Mouse (Mus musculus): ENCODE measurements around the gene Slc18a3. TPM values are rescaled to one million over a fixed set of nuclear protein-coding genes. Genes with fewer than 3 reads are reported as not detected.

Slc18a3 gene
- polyA plus RNA-seq, 1 experiment, result 1.4 TPM

GRCm38 (mm10) chr14:32423946-32424345, 40.7 kb downstream of the Slc18a3 start:
- Histone ChIP-seq H3K4me3 (ENCODE audit: low read depth, low read length) (no peak overlapping the region), H3K4me1 (ENCODE audit: control insufficient read depth, insufficient read depth, insufficient read length, low read length) (no peaks in the 10 kb centered on the region), H3K27me3 (ENCODE audit: control insufficient read depth, insufficient read depth, low read length) (no peaks in the 10 kb centered on the region), H3K27ac (ENCODE audit: insufficient read depth, low read depth, low read length) (no peak overlapping the region), H3K36me3 (ENCODE audit: control insufficient read depth, insufficient read depth, low read length) (no peaks in the 10 kb centered on the region)
- WGBS, result 78% methylated on average over 7 of the region's 7 CpGs
- no peak for TF ChIP-seq POLR2A (IDR thresholded peaks at IDR 0.05; ENCODE audit: low read depth, low read length)
- TF ChIP-seq CTCF (IDR thresholded peaks at IDR 0.05; ENCODE audit: extremely low read depth, insufficient read length, insufficient replicate concordance, low read depth, low read length), result no peak

GRCm38 (mm10) chr14:32418747-32419146, 45.9 kb downstream of the Slc18a3 start:
- Histone ChIP-seq H3K27me3 (ENCODE audit: control insufficient read depth, insufficient read depth, low read length) (no peaks in the 10 kb centered on the region), H3K4me3 (ENCODE audit: low read depth, low read length) (no peak overlapping the region), H3K27ac (ENCODE audit: insufficient read depth, low read depth, low read length) (no peak overlapping the region), H3K36me3 (ENCODE audit: control insufficient read depth, insufficient read depth, low read length) (no peaks in the 10 kb centered on the region), H3K4me1 (ENCODE audit: control insufficient read depth, insufficient read depth, insufficient read length, low read length) (no peaks in the 10 kb centered on the region)
- TF ChIP-seq CTCF (IDR thresholded peaks at IDR 0.05; ENCODE audit: extremely low read depth, insufficient read length, insufficient replicate concordance, low read depth, low read length), result no peak
- no peak for TF ChIP-seq POLR2A (IDR thresholded peaks at IDR 0.05; ENCODE audit: low read depth, low read length)
- 80% methylated on average over 11 of the region's 11 CpGs for WGBS

Other genes with a start within 250 kb of the Slc18a3 start
- 1.2 and 1.9 TPM in 2 replicates for gene Ogdhl, start 142.8 kb downstream of the Slc18a3 start, polyA plus RNA-seq (2012; rRNA removed)
- not detected in 2 replicates for gene 1700024G13Rik, start 76.5 kb downstream of the Slc18a3 start, polyA plus RNA-seq (2012; rRNA removed)
- gene Chat, start 1.1 kb upstream of the Slc18a3 start, polyA plus RNA-seq (2012; rRNA removed), result 0.36 and 1.4 TPM in 2 replicates
- 0.91 and 2.0 TPM in 2 replicates for gene Ercc6, start 48.7 kb upstream of the Slc18a3 start, polyA plus RNA-seq (2012; rRNA removed)
- gene Prrxl1, start 134.6 kb upstream of the Slc18a3 start, polyA plus RNA-seq (2012; rRNA removed), result not detected in 2 replicates
- gene 3425401B19Rik, start 220.4 kb upstream of the Slc18a3 start, polyA plus RNA-seq (2012; rRNA removed), result 0.11 TPM in 2 replicates